Mouse (Mus musculus) hindbrain, postnatal 0 days (tissue): ENCODE measurements at regions not wholly inside any gene's neighbourhood (a gene's known extent, or its start where the extent isn't known, plus 50 kb on each side); places are given as distances from the start of the nearest gene placed in this dataset.

ENCODE experiments used
- ATAC-seq: fragments of 200-750 bp; cut with Nextera tagmentation; 2 replicates; pipeline ENCODE4 v1.8.0; 2017; ENCODE audit warnings: mild to moderate bottlenecking, moderate TSS enrichment, moderate library complexity
- DNase-seq: peaks from one replicate; pipeline ENCODE4 v3.0.0-alpha.2; 2015; ENCODE audit warnings: low spot score
- H3K27ac ChIP-seq: fragments of 300-500 bp; sonication (generic); 2 replicates; pipeline ENCODE4 v1.5.1; 2014; ENCODE audit warnings: mild to moderate bottlenecking
- H3K27me3 ChIP-seq: fragments of 300-500 bp; sonication (generic); 2 replicates; pipeline ENCODE4 v1.6.1; 2014; ENCODE audit warnings: low read length, mixed read lengths; ENCODE audit not compliant: insufficient read depth
- H3K36me3 ChIP-seq: fragments of 300-500 bp; sonication (generic); 2 replicates; pipeline ENCODE4 v1.6.1; 2014; ENCODE audit warnings: low read length, mixed read lengths; ENCODE audit not compliant: insufficient read depth
- H3K4me1 ChIP-seq: fragments of 300-500 bp; sonication (generic); 2 replicates; pipeline ENCODE4 v1.6.1; 2014; ENCODE audit warnings: antibody characterized with exemption, low read length, mixed read lengths; ENCODE audit not compliant: insufficient read depth
- H3K4me2 ChIP-seq: fragments of 300-500 bp; sonication (generic); 2 replicates; pipeline ENCODE4 v1.6.1; 2014; ENCODE audit warnings: low read depth, mild to moderate bottlenecking, low read length, moderate library complexity, mixed read lengths
- H3K4me3 ChIP-seq: fragments of 300-500 bp; sonication (generic); 2 replicates; pipeline ENCODE4 v1.5.1; 2014; ENCODE audit warnings: low read length
- H3K9ac ChIP-seq: fragments of 300-500 bp; sonication (generic); replicated peaks from 2 replicates; pipeline ENCODE4 v1.6.1; 2014; ENCODE audit warnings: mild to moderate bottlenecking, low read length, moderate library complexity, mixed read lengths
- H3K9me3 ChIP-seq: fragments of 300-500 bp; sonication (generic); 2 replicates; pipeline ENCODE4 v1.6.1; 2016; ENCODE audit warnings: low read length, mixed read lengths
- CTCF ChIP-seq: IDR thresholded peaks from 2 replicates; pipeline ENCODE4 v1.5.1; 2016; ENCODE audit warnings: antibody characterized with exemption, control low read depth, low read depth
- WGBS: fragments of 180-500 bp; shearing (Covaris S2); extraction: QIAGEN DNeasy Blood & Tissue Kit; methylation state at CpG from one replicate; pipeline ENCODE4 v1.1.7; 2014; 5-methylcytosine and 5-hydroxymethylcytosine counted together

GRCm38 (mm10) chr1:142956686-142957085 lies 683.8 kb upstream of the B3galt2 start:
- 74% methylated on average over 3 of the region's 3 CpGs for WGBS
- Histone ChIP-seq H3K4me1 (no peaks in the 10 kb centered on the region), H3K9ac (no peak overlapping the region), H3K36me3 (no peaks in the 10 kb centered on the region), H3K27ac (no peak overlapping the region), H3K4me2 (no peak overlapping the region), H3K27me3 (no peaks in the 10 kb centered on the region), H3K4me3 (no peak overlapping the region), H3K9me3 (no peaks in the 10 kb centered on the region)
- no peak for TF ChIP-seq CTCF
- DNase-seq (peak; percentile 48), ATAC-seq (no peak)

- ATAC-seq, result no peak
- H3K9ac ChIP-seq, result no peak overlapping the region
- H3K4me2 ChIP-seq, result no peak overlapping the region
- H3K9me3 ChIP-seq, result no peaks in the 10 kb centered on the region
- no peaks in the 10 kb centered on the region for H3K27me3 ChIP-seq
- DNase-seq, result no peak
- no peak overlapping the region for H3K4me3 ChIP-seq
- TF ChIP-seq CTCF, result no peak
- H3K27ac ChIP-seq, result no peak overlapping the region
- no peaks in the 10 kb centered on the region for H3K4me1 ChIP-seq
- no peaks in the 10 kb centered on the region for H3K36me3 ChIP-seq
These were observed 669.0 kb upstream of the B3galt2 start for GRCm38 (mm10) chr1:142971475-142971874.

- Histone ChIP-seq H3K36me3 (no peaks in the 10 kb centered on the region), H3K27ac (no peak overlapping the region), H3K4me2 (no peak overlapping the region), H3K9ac (no peak overlapping the region), H3K4me1 (no peaks in the 10 kb centered on the region), H3K9me3 (no peaks in the 10 kb centered on the region), H3K27me3 (no peaks in the 10 kb centered on the region), H3K4me3 (no peak overlapping the region)
- DNase-seq (no peak), ATAC-seq (no peak)
- no peak for TF ChIP-seq CTCF
- WGBS, result 82% methylated on average over 2 of the region's 2 CpGs
These were observed 667.1 kb upstream of the B3galt2 start for GRCm38 (mm10) chr1:142973387-142973786.

- DNase-seq, result no peak
- H3K27me3 ChIP-seq, result no peaks in the 10 kb centered on the region
- no peak overlapping the region for H3K9ac ChIP-seq
- 78% methylated on average over 5 of the region's 5 CpGs for WGBS
- H3K9me3 ChIP-seq, result no peaks in the 10 kb centered on the region
- H3K36me3 ChIP-seq, result no peaks in the 10 kb centered on the region
- H3K4me2 ChIP-seq, result no peak overlapping the region
- H3K27ac ChIP-seq, result no peak overlapping the region
- H3K4me3 ChIP-seq, result no peak overlapping the region
- ATAC-seq, result no peak
- no peaks in the 10 kb centered on the region for H3K4me1 ChIP-seq
- no peak for TF ChIP-seq CTCF
These were observed 657.5 kb upstream of the B3galt2 start for GRCm38 (mm10) chr1:142982994-142983393.

DNA sequence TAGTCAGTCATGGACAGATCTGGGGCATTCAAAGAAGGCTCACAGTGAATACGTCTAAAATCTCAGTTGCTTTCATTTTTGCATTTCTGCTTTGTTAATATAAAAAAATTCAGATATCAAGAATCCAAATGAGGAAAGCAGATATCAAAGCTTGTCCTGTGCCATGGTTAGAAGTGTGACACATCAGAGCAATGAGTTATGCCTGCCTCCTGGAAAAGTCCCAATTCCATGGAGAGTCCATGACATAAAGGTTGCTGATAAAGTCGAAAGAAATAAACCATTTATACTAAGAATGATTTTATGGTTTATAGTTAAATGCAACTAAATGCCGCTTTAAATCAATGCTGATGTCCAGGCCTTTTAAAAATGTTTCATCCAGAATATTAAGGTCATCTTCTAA lies 656.8 kb upstream of the B3galt2 start:
- no peak for ATAC-seq
- 89% methylated on average over 3 of the region's 3 CpGs for WGBS
- no peak for DNase-seq
- no peaks in the 10 kb centered on the region for H3K36me3 ChIP-seq
- no peak overlapping the region for H3K9ac ChIP-seq
- no peak overlapping the region for H3K27ac ChIP-seq
- H3K4me3 ChIP-seq, result no peak overlapping the region
- no peaks in the 10 kb centered on the region for H3K27me3 ChIP-seq
- no peaks in the 10 kb centered on the region for H3K9me3 ChIP-seq
- H3K4me2 ChIP-seq, result no peak overlapping the region
- H3K4me1 ChIP-seq, result no peaks in the 10 kb centered on the region
- TF ChIP-seq CTCF, result no peak

DNA sequence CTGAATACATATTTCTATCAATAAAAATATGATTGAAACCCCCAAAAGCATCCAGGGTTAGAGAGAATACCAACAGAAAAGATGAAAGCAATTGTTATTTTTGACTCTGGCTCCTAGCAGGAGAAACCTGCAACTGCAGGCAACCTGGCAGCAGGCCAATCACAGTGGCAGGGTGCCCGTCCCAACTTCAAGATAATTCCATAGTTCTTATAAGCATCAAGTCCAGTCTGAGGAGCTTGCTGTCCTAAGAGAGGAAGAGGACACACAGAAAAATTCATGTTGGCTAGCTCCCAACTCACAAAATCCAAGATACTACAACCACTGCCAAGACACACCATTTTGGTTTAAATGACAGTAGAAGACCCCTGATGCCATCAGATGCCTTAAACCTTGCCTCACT lies 654.9 kb upstream of the B3galt2 start:
- DNase-seq (peak; percentile 32), ATAC-seq (no peak)
- no peak overlapping the region for H3K9ac ChIP-seq
- no peaks in the 10 kb centered on the region for H3K36me3 ChIP-seq
- H3K4me3 ChIP-seq, result no peak overlapping the region
- H3K27me3 ChIP-seq, result no peaks in the 10 kb centered on the region
- H3K4me1 ChIP-seq, result no peaks in the 10 kb centered on the region
- no peak for TF ChIP-seq CTCF
- WGBS, result 16% methylated on average over 1 of the region's 1 CpGs
- no peaks in the 10 kb centered on the region for H3K9me3 ChIP-seq
- H3K27ac ChIP-seq, result no peak overlapping the region
- H3K4me2 ChIP-seq, result no peak overlapping the region

- WGBS, result 83% methylated on average over 1 of the region's 1 CpGs
- H3K27me3 ChIP-seq, result no peaks in the 10 kb centered on the region
These were observed 640.2 kb upstream of the B3galt2 start for GRCm38 (mm10) chr1:143000216-143000615.

GRCm38 (mm10) chr1:143001112-143001511 lies 639.4 kb upstream of the B3galt2 start:
- TF ChIP-seq CTCF, result no peak
- Histone ChIP-seq H3K36me3 (no peaks in the 10 kb centered on the region), H3K9ac (no peak overlapping the region), H3K4me1 (no peaks in the 10 kb centered on the region), H3K4me2 (no peak overlapping the region), H3K27ac (no peak overlapping the region), H3K27me3 (no peaks in the 10 kb centered on the region), H3K4me3 (no peak overlapping the region), H3K9me3 (no peaks in the 10 kb centered on the region)
- WGBS, result 85% methylated on average over 3 of the region's 3 CpGs
- no peak for ATAC-seq
- no peak for DNase-seq

More at GRCm38 (mm10) chr1:143000216-143000615, 640.2 kb upstream of the B3galt2 start:
- Histone ChIP-seq H3K9ac (no peak overlapping the region), H3K9me3 (no peaks in the 10 kb centered on the region), H3K36me3 (no peaks in the 10 kb centered on the region), H3K4me2 (no peak overlapping the region), H3K27ac (no peak overlapping the region), H3K4me3 (no peak overlapping the region), H3K4me1 (no peaks in the 10 kb centered on the region)
- ATAC-seq (no peak), DNase-seq (no peak)
- no peak for TF ChIP-seq CTCF
